Comparison of ENCODE assay signal across 11 mouse cellular contexts in the genomic region with DNA sequence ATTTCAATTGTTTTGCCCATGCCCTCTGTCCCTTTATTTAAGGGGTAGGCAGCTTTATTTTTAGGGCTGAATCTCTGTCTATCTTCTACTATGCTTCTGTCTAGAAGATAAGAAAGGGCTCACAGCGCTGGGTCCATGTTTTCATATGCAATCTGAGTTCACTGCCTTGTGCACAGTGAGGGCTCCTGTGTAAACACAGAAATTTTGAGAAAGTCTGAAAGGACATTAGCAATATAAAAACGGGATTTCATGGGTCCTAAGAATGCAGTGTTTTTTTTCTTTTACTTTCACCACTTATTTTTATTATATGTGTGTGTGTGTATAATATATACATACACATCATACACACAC. TPM values are rescaled to one million over a fixed set of nuclear protein-coding genes. Genes with fewer than 3 reads are reported as not detected.
A peak's percentile ranks its signal among the peaks of the same experiment; 100 is the strongest.
DNase-seq lines count a peak whose midpoint lies in the region; ATAC-seq lines count a peak whose summit lies in the region.
"Had no signal": no experiment of that assay in that cellular context is flagged by ENCODE, and none has a peak within 500 bp of the region (broad histone marks: within the 10 kb centered on the region; RNA-seq: fewer than 3 reads in every experiment).

No protein-coding gene starts in this region.

- peaks cover 26% of the 10 kb centered on the region for H3K4me1 ChIP-seq in forebrain, embryonic 12.5 days
- 0 out of 2 replicates have a peak, but pooled peaks cover 8% of the 10 kb centered on the region for H3K4me1 ChIP-seq in forebrain, embryonic 14.5 days (ENCODE audit: control insufficient read depth, insufficient read depth, low read length)
- H3K4me1 ChIP-seq in lung, embryonic 15.5 days: 0 out of 2 replicates have a peak, but pooled peaks cover 3% of the 10 kb centered on the region
- H3K4me1 ChIP-seq in intestine, embryonic 16.5 days (ENCODE audit: control insufficient read depth, insufficient read depth, low read length): peaks cover 3% of the 10 kb centered on the region
- 0 out of 2 replicates have a peak, but pooled peaks cover 4% of the 10 kb centered on the region for H3K4me1 ChIP-seq in stomach, embryonic 16.5 days (ENCODE audit: control insufficient read depth, insufficient read depth, low read length)

- peak overlapping the region; percentile 47 for H3K27ac ChIP-seq in forebrain, embryonic 12.5 days
- H3K27ac ChIP-seq in forebrain, embryonic 14.5 days (ENCODE audit: low read depth, low read length): no peak overlapping the region
- peak overlapping the region; percentile 72 for H3K27ac ChIP-seq in lung, embryonic 15.5 days
- peak overlapping the region; percentile 47 for H3K27ac ChIP-seq in intestine, embryonic 16.5 days (ENCODE audit: low read length)
- peak overlapping the region; percentile 76; the same call in 1 of the 2 replicates for H3K27ac ChIP-seq in stomach, embryonic 16.5 days (ENCODE audit: low read length)

- no peaks in the 10 kb centered on the region for H3K9me3 ChIP-seq in forebrain, embryonic 12.5 days
- no peaks in the 10 kb centered on the region for H3K9me3 ChIP-seq in forebrain, embryonic 14.5 days (replicated peaks; ENCODE audit: control insufficient read depth, low read length)
- no peaks in the 10 kb centered on the region for H3K9me3 ChIP-seq in lung, embryonic 15.5 days
- no peaks in the 10 kb centered on the region for H3K9me3 ChIP-seq in intestine, embryonic 16.5 days (ENCODE audit: control insufficient read depth, low read length)
- no peaks in the 10 kb centered on the region for H3K9me3 ChIP-seq in stomach, embryonic 16.5 days (replicated peaks; ENCODE audit: control insufficient read depth, low read length)

- no peak for DNase-seq in forebrain, embryonic 14.5 days (ENCODE audit: low spot score)
- DNase-seq in lung, postnatal 4 days: no peak
- DNase-seq in urinary bladder, postnatal 4 days (ENCODE audit: low spot score in 2 of 2): no peak
- no peak for DNase-seq in layer of hippocampus, adult 8-10 months (ENCODE audit: low spot score in 2 of 2)
- DNase-seq: kidney, postnatal 25 days had no signal

- no peak for ATAC-seq in forebrain, embryonic 12.5 days (ENCODE audit: low FRiP score)
- ATAC-seq in forebrain, embryonic 14.5 days: no peak
- ATAC-seq in lung, embryonic 15.5 days (ENCODE audit: borderline replicate concordance, extremely low read depth, low FRiP score, low TSS enrichment): 0 out of 2 replicates have a peak, but pooled peaks have one; percentile 7
- ATAC-seq in intestine, embryonic 16.5 days: peak; percentile 57
- ATAC-seq in stomach, embryonic 16.5 days (ENCODE audit: insufficient read depth, low FRiP score): no peak; the same call in 1 of the 2 replicates

- H3K9ac ChIP-seq in forebrain, embryonic 12.5 days: no peak overlapping the region
- no peak overlapping the region for H3K9ac ChIP-seq in forebrain, embryonic 14.5 days (ENCODE audit: low read length)
- no peak overlapping the region for H3K9ac ChIP-seq in lung, embryonic 15.5 days
- no peak overlapping the region for H3K9ac ChIP-seq in intestine, embryonic 16.5 days (ENCODE audit: low read depth, low read length)
- no peak overlapping the region for H3K9ac ChIP-seq in stomach, embryonic 16.5 days (ENCODE audit: low read length)

- no peaks in the 10 kb centered on the region for H3K27me3 ChIP-seq in forebrain, embryonic 12.5 days
- H3K27me3 ChIP-seq in forebrain, embryonic 14.5 days (replicated peaks; ENCODE audit: control insufficient read depth, insufficient read depth, low read length): no peaks in the 10 kb centered on the region
- H3K27me3 ChIP-seq in lung, embryonic 15.5 days: no peaks in the 10 kb centered on the region
- H3K27me3 ChIP-seq in intestine, embryonic 16.5 days (replicated peaks; ENCODE audit: control insufficient read depth, insufficient read depth, low read length): no peaks in the 10 kb centered on the region
- no peaks in the 10 kb centered on the region for H3K27me3 ChIP-seq in stomach, embryonic 16.5 days (ENCODE audit: control insufficient read depth, insufficient read depth, low read length)

- peak overlapping the region; percentile 16; the same call in 1 of the 2 replicates for H3K4me2 ChIP-seq in forebrain, embryonic 12.5 days
- no peak overlapping the region for H3K4me2 ChIP-seq in forebrain, embryonic 14.5 days (ENCODE audit: low read length)
- no peak overlapping the region for H3K4me2 ChIP-seq in lung, embryonic 15.5 days
- no peak overlapping the region for H3K4me2 ChIP-seq in intestine, embryonic 16.5 days (ENCODE audit: low read depth, low read length)
- 0 out of 2 replicates have a peak overlapping the region, but pooled peaks have one; percentile 14 for H3K4me2 ChIP-seq in stomach, embryonic 16.5 days (ENCODE audit: low read depth, low read length)

- no peaks in the 10 kb centered on the region for H3K36me3 ChIP-seq in forebrain, embryonic 12.5 days (replicated peaks)
- no peaks in the 10 kb centered on the region for H3K36me3 ChIP-seq in forebrain, embryonic 14.5 days (ENCODE audit: control insufficient read depth, insufficient read depth, low read length)
- no peaks in the 10 kb centered on the region for H3K36me3 ChIP-seq in lung, embryonic 15.5 days
- H3K36me3 ChIP-seq in intestine, embryonic 16.5 days (ENCODE audit: control insufficient read depth, insufficient read depth, low read length): no peaks in the 10 kb centered on the region
- no peaks in the 10 kb centered on the region for H3K36me3 ChIP-seq in stomach, embryonic 16.5 days (ENCODE audit: control insufficient read depth, insufficient read depth, low read length)

- H3K4me3 ChIP-seq in forebrain, embryonic 12.5 days (replicated peaks): no peak overlapping the region
- H3K4me3 ChIP-seq in forebrain, embryonic 14.5 days (ENCODE audit: low read depth, low read length): no peak overlapping the region
- no peak overlapping the region for H3K4me3 ChIP-seq in lung, embryonic 15.5 days
- H3K4me3 ChIP-seq in intestine, embryonic 16.5 days (ENCODE audit: low read length): no peak overlapping the region
- H3K4me3 ChIP-seq in stomach, embryonic 16.5 days (replicated peaks; ENCODE audit: low read length): no peak overlapping the region

- 63% methylated on average over 2 of the region's 2 CpGs for WGBS in forebrain, embryonic 12.5 days
- 68% methylated on average over 2 of the region's 2 CpGs for WGBS in forebrain, embryonic 14.5 days
- 56% methylated on average over 2 of the region's 2 CpGs for WGBS in lung, embryonic 15.5 days
- WGBS in intestine, embryonic 16.5 days: 63% methylated on average over 2 of the region's 2 CpGs
- 52% methylated on average over 2 of the region's 2 CpGs for WGBS in stomach, embryonic 16.5 days

RNA-seq across cellular contexts. Expression of a gene that starts 15.3 kb away (rescaled TPM):
- 34.9 and 38.9 TPM in 2 replicates for polyA plus RNA-seq in forebrain, embryonic 12.5 days (2016; fragmentation: Nextera tagmentation; extraction: Ambion mirVana)
- 17.7 and 22.2 TPM in 2 replicates for polyA plus RNA-seq in forebrain, embryonic 14.5 days (2014; fragmentation: Nextera tagmentation; extraction: Ambion mirVana)
- 39.5 and 39.7 TPM in 2 replicates for polyA plus RNA-seq in lung, embryonic 15.5 days (2015; fragmentation: Nextera tagmentation; extraction: Ambion mirVana)
- 31.1 and 34.1 TPM in 2 replicates for polyA plus RNA-seq in intestine, embryonic 16.5 days (2015; fragmentation: Nextera tagmentation; extraction: Ambion mirVana)
- polyA plus RNA-seq in stomach, embryonic 16.5 days (2015; fragmentation: Nextera tagmentation; extraction: Ambion mirVana): 36.0 and 40.1 TPM in 2 replicates
- total RNA-seq in layer of hippocampus, adult 8-10 months (2022): 10 to 100 TPM; 41.3 to 56.1 (median 50.2) TPM

RNA-seq across cellular contexts. Expression of a gene that starts 40.5 kb away (rescaled TPM):
- polyA plus RNA-seq in forebrain, embryonic 12.5 days (2016; fragmentation: Nextera tagmentation; extraction: Ambion mirVana): 0.09 and 0.10 TPM in 2 replicates
- polyA plus RNA-seq in forebrain, embryonic 14.5 days (2014; fragmentation: Nextera tagmentation; extraction: Ambion mirVana): 0.07 TPM in 1 of 2 replicates, not detected in the other
- polyA plus RNA-seq in lung, embryonic 15.5 days (2015; fragmentation: Nextera tagmentation; extraction: Ambion mirVana): not detected in 2 replicates
- not detected in 2 replicates for polyA plus RNA-seq in intestine, embryonic 16.5 days (2015; fragmentation: Nextera tagmentation; extraction: Ambion mirVana)
- polyA plus RNA-seq in stomach, embryonic 16.5 days (2015; fragmentation: Nextera tagmentation; extraction: Ambion mirVana): not detected in 2 replicates
- total RNA-seq in layer of hippocampus, adult 8-10 months (2022): under 1 TPM; 0.23 to 0.97 (median 0.66) TPM
- polyA plus RNA-seq: liver, adult 2 months; spleen, adult 2 months had no signal

RNA-seq across cellular contexts. Expression of a gene that starts 41.3 kb away (rescaled TPM):
- polyA plus RNA-seq in forebrain, embryonic 12.5 days (2016; fragmentation: Nextera tagmentation; extraction: Ambion mirVana): 3.2 and 6.0 TPM in 2 replicates
- polyA plus RNA-seq in forebrain, embryonic 14.5 days (2014; fragmentation: Nextera tagmentation; extraction: Ambion mirVana): 2.7 and 3.4 TPM in 2 replicates
- 4.6 and 6.0 TPM in 2 replicates for polyA plus RNA-seq in lung, embryonic 15.5 days (2015; fragmentation: Nextera tagmentation; extraction: Ambion mirVana)
- polyA plus RNA-seq in intestine, embryonic 16.5 days (2015; fragmentation: Nextera tagmentation; extraction: Ambion mirVana): 1.3 and 1.8 TPM in 2 replicates
- polyA plus RNA-seq in stomach, embryonic 16.5 days (2015; fragmentation: Nextera tagmentation; extraction: Ambion mirVana): 1.6 and 1.8 TPM in 2 replicates
- 1 to 10 TPM; 2.1 to 4.2 (median 2.6) TPM for total RNA-seq in layer of hippocampus, adult 8-10 months (2022)
- total RNA-seq: liver, adult 2 months had no signal
- polyA plus RNA-seq: liver, adult 2 months; spleen, adult 2 months had no signal

Comparison
In these comparisons a context has a peak if more than half of its experiments do, and no peak if none do; other contexts are left out.
1. H3K4me2 ChIP-seq: peak in forebrain, embryonic 12.5 days (single experiment) and stomach, embryonic 16.5 days (single experiment); none in forebrain, embryonic 14.5 days (single experiment), lung, embryonic 15.5 days (single experiment) and intestine, embryonic 16.5 days (single experiment).
2. ATAC-seq: peak in lung, embryonic 15.5 days (single experiment) and intestine, embryonic 16.5 days (single experiment); none in forebrain, embryonic 12.5 days (single experiment), forebrain, embryonic 14.5 days (single experiment) and stomach, embryonic 16.5 days (single experiment).